Mouse (Mus musculus) mouse trophoblast stem cell (cell line): Measurements from ENCODE around the gene Hpd.
"Not testable (repeated sequence)": the region's sequence is repeated elsewhere in the genome, so short reads cannot be mapped to it uniquely, and the experiment has no call there.

Experiments
- in situ Hi-C, 2 experiments: fragments of 300-500 bp; cut with MseI, MboI; formaldehyde crosslinking; loops; 2 replicates in 1 of 2; 3 replicates in 1 of 2; pipeline ENCODE4 v1.15.1; 2025

The Hpd gene

GRCm38 (mm10) chr5:123182651-123183050 is at the start of gene Hpd:
Gene Hpd (minus strand): TSS chr5:123182727.
- in situ Hi-C loops, result no loop called here

GRCm38 (mm10) chr5:123232180-123232579 is 49.7 kb upstream of the Hpd start:
- in situ Hi-C loops, result no loop called here

GRCm38 (mm10) chr5:123229296-123229695 is 46.8 kb upstream of the Hpd start:
- in situ Hi-C loops, result no loop called here

- in situ Hi-C loops, result no loop called here
Measured at GRCm38 (mm10) chr5:123228524-123228922, 46.0 kb upstream of the Hpd start.

- in situ Hi-C loops, result no loop called here
Measured at GRCm38 (mm10) chr5:123227762-123228523, 45.4 kb upstream of the Hpd start.

- in situ Hi-C loops, result no loop called here
Measured at GRCm38 (mm10) chr5:123226851-123227250, 44.3 kb upstream of the Hpd start.

DNA sequence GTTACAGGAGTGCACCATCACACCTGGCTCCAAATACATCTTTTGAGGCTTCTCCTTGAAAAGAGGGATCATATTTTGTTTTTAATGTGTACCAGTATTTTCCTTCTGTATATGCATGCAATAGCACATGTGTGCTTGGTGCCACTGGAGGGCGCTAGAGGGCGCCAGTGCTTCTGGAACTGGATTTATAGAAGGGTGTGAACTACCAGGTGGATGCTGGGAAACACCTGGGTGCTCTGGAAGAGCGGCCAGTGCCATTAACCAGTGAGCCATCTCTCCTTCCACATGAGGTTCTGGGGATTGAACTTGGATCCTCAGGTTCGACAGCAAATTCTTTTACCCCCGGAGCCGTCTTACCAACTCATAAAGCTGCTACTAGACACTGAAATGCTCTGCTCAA is 41.3 kb upstream of the Hpd start:
- in situ Hi-C loops, result not testable (repeated sequence)

DNA sequence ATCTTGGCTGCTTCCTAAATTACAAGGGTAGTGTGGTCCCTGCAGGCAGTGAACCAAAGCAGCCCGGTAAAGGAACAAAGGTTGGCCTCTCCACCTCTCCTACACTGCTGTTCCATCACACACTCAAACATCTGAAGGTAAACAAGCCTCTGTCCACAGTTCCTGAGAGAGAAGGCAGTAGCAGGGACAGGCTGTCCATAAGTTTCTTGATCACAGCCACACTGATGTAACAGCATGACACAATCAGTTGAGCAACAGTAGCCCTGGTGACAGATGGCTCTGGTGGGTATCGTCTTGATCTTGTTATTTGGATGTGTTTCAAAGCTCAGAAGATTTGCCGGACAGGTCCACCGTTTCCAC is 40.5 kb upstream of the Hpd start:
- in situ Hi-C loops, result no loop called here

DNA sequence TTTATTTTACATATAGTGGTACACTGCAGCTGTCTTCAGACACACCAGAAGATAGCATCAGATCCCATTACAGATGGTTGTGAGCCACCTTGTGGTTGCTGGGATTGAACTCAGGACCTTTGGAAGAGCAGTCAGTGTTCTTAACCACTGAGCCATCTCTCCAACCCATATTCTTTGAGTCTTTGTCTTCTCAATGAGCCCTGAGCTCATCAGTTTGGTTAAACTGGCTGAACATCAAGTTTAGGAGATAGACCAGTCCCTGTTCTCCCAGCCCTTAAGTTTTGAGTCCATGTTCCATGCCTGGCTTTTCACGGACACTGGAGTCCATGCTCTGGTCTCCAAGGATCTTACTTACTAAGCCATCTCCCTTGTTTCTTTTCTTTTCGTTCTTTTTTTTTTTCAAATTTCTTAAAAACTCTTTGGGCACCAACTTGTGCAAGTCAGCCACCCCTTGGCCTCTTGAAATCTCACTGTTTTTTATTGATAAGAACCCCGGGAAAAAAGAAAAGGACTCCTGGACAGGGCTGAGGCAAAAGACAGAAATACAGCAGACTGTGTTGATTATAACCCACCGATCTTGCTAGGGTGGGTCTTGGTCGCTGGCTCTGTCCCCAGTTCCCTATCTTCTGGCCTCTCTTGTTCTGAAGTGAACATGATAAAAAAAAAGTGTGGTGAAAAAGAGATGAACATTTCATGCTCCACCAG is 40.0 kb upstream of the Hpd start:
- in situ Hi-C loops, result not testable (repeated sequence)

GRCm38 (mm10) chr5:123203591-123203990 is 21.1 kb upstream of the Hpd start:
- in situ Hi-C loops, result not testable (repeated sequence)

DNA sequence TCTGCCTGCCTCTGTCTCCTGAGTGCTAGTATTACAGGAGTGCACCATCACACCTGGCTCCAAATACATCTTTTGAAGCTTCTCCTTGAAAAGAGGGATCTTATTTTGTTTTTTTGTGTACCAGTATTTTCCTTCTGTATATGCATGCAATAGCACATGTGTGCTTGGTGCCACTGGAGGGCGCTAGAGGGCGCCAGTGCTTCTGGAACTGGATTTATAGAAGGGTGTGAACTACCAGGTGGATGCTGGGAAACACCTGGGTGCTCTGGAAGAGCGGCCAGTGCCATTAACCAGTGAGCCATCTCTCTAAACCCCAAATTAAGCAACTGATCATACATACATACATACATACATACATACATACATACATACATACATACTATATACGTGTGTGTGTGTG is 20.2 kb upstream of the Hpd start:
- in situ Hi-C loops, result not testable (repeated sequence)

DNA sequence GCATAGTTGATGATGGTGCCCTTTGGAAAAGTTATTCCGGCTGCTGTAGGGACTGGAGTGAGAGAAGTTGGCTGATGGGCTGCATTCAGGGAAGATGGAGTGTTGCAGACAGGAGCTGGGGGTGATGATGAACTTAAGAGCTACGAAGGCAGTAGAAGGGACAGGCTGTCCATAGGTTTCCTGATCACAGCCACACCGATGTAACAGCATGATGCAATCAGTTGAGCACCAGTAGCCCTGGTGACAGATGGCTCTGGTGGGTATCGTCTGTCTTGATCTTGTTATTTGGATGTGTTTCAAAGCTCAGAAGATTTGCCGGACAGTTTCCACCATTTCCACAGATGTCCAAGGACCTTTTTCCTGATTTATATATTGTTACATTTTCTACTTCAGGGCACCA is 19.5 kb upstream of the Hpd start:
- in situ Hi-C loops, result no loop called here

DNA sequence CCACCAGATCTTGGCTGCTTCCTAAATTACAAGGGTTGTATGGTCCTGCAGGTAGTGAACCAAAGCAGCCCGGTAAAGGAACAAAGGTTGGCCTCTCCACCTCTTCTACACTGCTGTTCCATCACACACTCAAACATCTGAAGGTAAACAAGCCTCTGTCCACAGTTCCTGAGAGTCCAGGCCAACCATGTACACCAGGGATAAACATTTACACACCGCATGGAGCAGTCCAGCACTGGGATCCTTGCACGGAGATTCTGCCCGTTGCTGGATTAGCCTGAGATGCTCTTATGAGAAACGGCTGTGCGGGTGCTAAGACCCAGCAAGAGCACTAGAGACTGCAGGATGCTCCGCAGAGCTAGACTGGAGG is 19.0 kb upstream of the Hpd start:
- in situ Hi-C loops, result no loop called here

DNA sequence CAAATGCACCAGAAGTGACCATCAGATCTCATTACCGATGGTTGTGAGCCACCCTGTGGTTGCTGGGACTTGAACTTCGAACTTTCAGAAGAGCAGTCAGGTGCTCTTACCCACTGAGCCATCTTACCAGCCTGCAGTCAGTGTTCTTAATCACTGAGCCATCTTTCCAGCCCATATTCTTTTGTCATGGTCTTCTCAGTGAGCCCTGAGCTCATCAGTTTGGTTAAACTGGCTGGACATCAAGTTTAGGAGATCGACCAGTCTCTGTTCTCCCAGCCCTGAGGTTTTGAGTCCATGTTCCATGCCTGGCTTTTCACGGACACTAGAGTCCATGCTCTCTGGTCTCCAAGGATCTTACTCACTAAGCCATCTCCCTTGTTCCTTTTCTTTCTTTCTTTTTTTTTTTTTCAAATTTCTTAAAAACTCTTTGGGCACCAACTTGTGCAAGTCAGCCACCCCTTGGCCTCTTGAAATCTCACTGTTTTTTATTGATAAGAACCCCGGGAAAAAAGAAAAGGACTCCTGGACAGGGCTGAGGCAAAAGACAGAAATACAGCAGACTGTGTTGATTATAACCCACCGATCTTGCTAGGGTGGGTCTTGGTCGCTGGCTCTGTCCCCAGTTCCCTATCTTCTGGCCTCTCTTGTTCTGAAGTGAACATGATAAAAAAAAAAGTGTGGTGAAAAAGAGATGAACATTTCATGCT is 18.4 kb upstream of the Hpd start:
- in situ Hi-C loops, result not testable (repeated sequence)

- in situ Hi-C loops, result no loop called here
Measured at GRCm38 (mm10) chr5:123198523-123198922, 16.0 kb upstream of the Hpd start.

- in situ Hi-C loops, result no loop called here
Measured at GRCm38 (mm10) chr5:123196746-123197145, 14.2 kb upstream of the Hpd start.

DNA sequence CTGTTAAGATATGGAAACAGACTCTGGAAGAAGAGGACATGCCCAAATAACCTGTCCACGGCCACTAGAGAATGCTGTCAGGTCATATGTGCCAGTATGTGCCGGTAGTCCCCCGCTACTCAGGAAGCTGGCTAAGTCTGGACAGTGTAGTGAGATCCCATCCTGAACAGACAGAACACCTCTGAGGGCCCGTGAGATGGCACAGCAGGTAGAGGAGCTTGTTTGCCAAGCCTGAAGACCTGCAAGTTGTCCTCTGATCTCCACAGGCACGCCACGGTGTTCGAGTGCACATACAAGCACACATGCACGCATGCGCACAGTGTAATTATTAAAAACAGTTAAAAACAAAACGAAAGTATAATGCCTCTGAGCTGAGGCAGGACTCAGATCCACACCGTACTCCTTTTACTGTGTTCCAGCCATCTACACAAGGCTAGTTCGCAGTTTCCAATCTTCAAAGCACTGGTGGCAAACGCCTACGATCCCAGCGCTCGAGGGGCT is 13.0 kb upstream of the Hpd start:
- in situ Hi-C loops, result no loop called here

GRCm38 (mm10) chr5:123194856-123195255 is 12.3 kb upstream of the Hpd start:
- in situ Hi-C loops, result no loop called here

DNA sequence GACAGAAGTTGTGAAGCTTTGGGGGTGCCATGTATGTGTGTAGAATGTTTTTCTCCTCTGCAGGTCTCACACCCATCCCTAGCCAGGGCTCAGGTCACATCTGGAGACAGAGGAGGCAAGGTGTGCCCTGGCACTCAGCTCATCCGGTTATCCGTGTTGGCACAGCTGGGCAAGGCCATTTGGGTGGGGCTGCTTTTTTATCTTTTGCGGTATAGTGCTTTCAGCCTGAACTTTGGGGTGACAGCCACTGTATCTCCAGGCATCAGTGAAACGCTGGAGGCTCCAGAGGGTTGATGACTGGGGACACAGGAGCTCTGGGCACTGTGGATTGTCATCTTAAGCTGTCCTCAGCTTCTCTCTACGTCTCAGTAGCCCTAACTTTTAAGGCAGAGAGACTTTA is 10.9 kb upstream of the Hpd start:
- in situ Hi-C loops, result no loop called here

DNA sequence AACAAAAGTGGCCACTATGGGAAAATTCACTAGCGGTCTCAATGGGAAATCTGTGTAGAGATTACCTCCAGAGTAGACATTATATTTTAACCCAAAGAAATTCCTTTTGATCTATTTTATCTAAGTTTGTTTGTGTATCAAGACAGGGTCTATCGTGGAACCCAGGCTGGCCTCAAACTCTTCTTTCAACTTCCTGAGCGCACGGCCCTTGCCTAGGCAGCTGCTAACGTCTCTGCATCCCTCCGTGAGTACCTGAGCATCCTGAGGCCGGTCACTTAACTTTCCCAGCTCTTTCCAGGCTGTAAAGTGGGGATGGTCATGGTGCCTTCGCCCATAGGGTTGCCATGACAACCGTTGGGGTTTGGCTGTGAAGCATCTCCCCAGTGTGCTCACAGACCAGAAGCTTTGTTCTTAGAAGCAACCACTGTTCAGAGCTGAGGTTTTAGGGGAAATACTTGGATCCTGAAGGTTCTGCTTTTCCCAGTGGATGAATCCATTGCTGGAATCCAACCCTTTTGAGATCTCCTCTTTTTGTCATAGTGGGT is 10.2 kb upstream of the Hpd start:
- in situ Hi-C loops, result no loop called here

- in situ Hi-C loops, result no loop called here
Measured at GRCm38 (mm10) chr5:123191427-123191826, 8.9 kb upstream of the Hpd start.

GRCm38 (mm10) chr5:123190912-123191311 is 8.4 kb upstream of the Hpd start:
- in situ Hi-C loops, result no loop called here
